Mouse (Mus musculus) megakaryocyte, embryonic 14.5 days (primary cell): ENCODE data around the gene Cul5.

ENCODE experiments used
- FLI1 ChIP-seq: IDR thresholded peaks from 2 replicates; pipeline ENCODE4 v1.6.1; 2012; ENCODE audit warnings: low read length, inconsistent platforms, mixed read lengths
- GATA1 ChIP-seq: IDR thresholded peaks from 3 replicates; pipeline ENCODE4 v1.6.1; 2012; ENCODE audit warnings: mixed read lengths, low read length, inconsistent platforms, borderline replicate concordance

GRCm38 (mm10) chr9:53604954-53605353, 64.9 kb downstream of the Cul5 start:
- TF ChIP-seq GATA1, result no peak
- no peak for TF ChIP-seq FLI1
